Mouse (Mus musculus) myocyte (in vitro differentiated cells): ENCODE measurements around the gene Asic2. TPM values are rescaled to one million over a fixed set of nuclear protein-coding genes. Genes with fewer than 3 reads are reported as not detected.

Experiments used
- H3K27me3 ChIP-seq: one replicate; pipeline ENCODE4 v1.6.1; 2011; ENCODE audit not compliant: control insufficient read depth, insufficient read depth, insufficient read length
- H3K36me3 ChIP-seq: one replicate; pipeline ENCODE4 v1.6.1; 2011; ENCODE audit not compliant: control insufficient read depth, insufficient read depth
- H3K4me2 ChIP-seq: one replicate; pipeline ENCODE4 v1.6.1; 2011; ENCODE audit warnings: low read depth, control low read depth
- H3K4me3 ChIP-seq: one replicate; pipeline ENCODE4 v1.5.1; 2011; ENCODE audit warnings: mild to moderate bottlenecking, control low read depth, moderate library complexity
- H3K79me2 ChIP-seq: one replicate; pipeline ENCODE4 v1.6.1; 2011; ENCODE audit not compliant: control insufficient read depth, insufficient read depth
- H3ac ChIP-seq: one replicate; pipeline ENCODE4 v1.6.1; 2011; ENCODE audit not compliant: control insufficient read depth, insufficient read length
- CEBPB ChIP-seq: IDR thresholded peaks from 2 replicates; pipeline ENCODE4 v1.6.1; 2011; ENCODE audit warnings: mild to moderate bottlenecking, moderate library complexity; ENCODE audit not compliant: poor library complexity, insufficient read depth, severe bottlenecking
- E2F4 ChIP-seq: IDR thresholded peaks from one replicate; pipeline ENCODE4 v1.6.1; 2011; ENCODE audit warnings: mild to moderate bottlenecking, control low read depth, moderate library complexity; ENCODE audit not compliant: insufficient read depth
- MAX ChIP-seq: IDR thresholded peaks from one replicate; pipeline ENCODE4 v1.6.1; 2011; ENCODE audit warnings: low read depth, mild to moderate bottlenecking, control low read depth
- MYOD1 ChIP-seq, 3 experiments: IDR thresholded peaks; one replicate each; pipeline ENCODE4 v1.6.1; 2011; ENCODE audit warnings: control low read depth in 2 of 3, low read depth in 2 of 3, mild to moderate bottlenecking in 2 of 3, moderate library complexity in 1 of 3; ENCODE audit not compliant: insufficient read length in 2 of 3, control insufficient read depth in 1 of 3
- MYOG ChIP-seq, 3 experiments: IDR thresholded peaks; one replicate each; pipeline ENCODE4 v1.6.1; 2011; ENCODE audit warnings: control low read depth in 2 of 3, low read depth in 2 of 3, mild to moderate bottlenecking in 2 of 3; ENCODE audit not compliant: insufficient read length in 2 of 3, control insufficient read depth in 1 of 3, insufficient read depth in 1 of 3
- POLR2A ChIP-seq: IDR thresholded peaks from one replicate; pipeline ENCODE4 v1.6.1; 2011; ENCODE audit warnings: low read depth, mild to moderate bottlenecking, control low read depth, moderate library complexity; ENCODE audit not compliant: insufficient read length
- POLR2AphosphoS2 ChIP-seq: IDR thresholded peaks from one replicate; pipeline ENCODE4 v1.6.1; 2011; ENCODE audit warnings: low read depth, control low read depth; ENCODE audit not compliant: insufficient read length
- REST ChIP-seq: IDR thresholded peaks from one replicate; pipeline ENCODE4 v1.6.1; 2011; ENCODE audit warnings: mild to moderate bottlenecking, control low read depth, moderate library complexity; ENCODE audit not compliant: insufficient read depth, insufficient read length
- SRF ChIP-seq: IDR thresholded peaks from one replicate; pipeline ENCODE4 v1.6.1; 2011; ENCODE audit warnings: low read depth; ENCODE audit not compliant: control insufficient read depth, insufficient read length
- TCF12 ChIP-seq: IDR thresholded peaks from one replicate; pipeline ENCODE4 v1.6.1; 2011; ENCODE audit warnings: mild to moderate bottlenecking, control low read depth; ENCODE audit not compliant: poor library complexity, insufficient read depth, severe bottlenecking
- TCF3 ChIP-seq: IDR thresholded peaks from one replicate; pipeline ENCODE4 v1.6.1; 2011; ENCODE audit warnings: low read depth, control low read depth; ENCODE audit not compliant: insufficient read length
- USF1 ChIP-seq: IDR thresholded peaks from one replicate; pipeline ENCODE4 v1.6.1; 2011; ENCODE audit warnings: low read depth, mild to moderate bottlenecking, control low read depth, moderate library complexity
- polyA plus RNA-seq: library from polyadenylated mRNA; unstranded; fragments of >200 nt; fragmentation: generic; extraction: Trizol; gene quantifications from one replicate; pipeline ENCODE4 v1.2.1, GENCODE M21; 2012; ENCODE audit warnings: missing spikeins

Asic2 gene
- polyA plus RNA-seq, 1 experiment, result not detected

GRCm38 (mm10) chr11:81055446-81056145 lies 912.7 kb downstream of the Asic2 start:
- no peak overlapping the region for H3K4me3 ChIP-seq
- no peak overlapping the region for H3ac ChIP-seq
- no peaks in the 10 kb centered on the region for H3K36me3 ChIP-seq
- H3K27me3 ChIP-seq, result no peaks in the 10 kb centered on the region
- no peak overlapping the region for H3K4me2 ChIP-seq
- TF ChIP-seq TCF12, result no peak
- no peak for TF ChIP-seq TCF3
- no peak for TF ChIP-seq SRF
- no peak for TF ChIP-seq USF1
- TF ChIP-seq REST, result no peak
- TF ChIP-seq MYOD1 (IDR thresholded peaks at IDR 0.05; ENCODE audit: control insufficient read depth in 1 of 3, insufficient read length in 2 of 3, low read depth in 2 of 3), result no peak
- no peak for TF ChIP-seq E2F4
- TF ChIP-seq CEBPB, result no peak
- no peak for TF ChIP-seq MAX
- TF ChIP-seq POLR2AphosphoS2, result no peak
- no peak for TF ChIP-seq MYOG (IDR thresholded peaks at IDR 0.05; ENCODE audit: control insufficient read depth in 1 of 3, insufficient read depth in 1 of 3, insufficient read length in 2 of 3, low read depth in 2 of 3)
- TF ChIP-seq POLR2A, result no peak
- no peaks in the 10 kb centered on the region for H3K79me2 ChIP-seq

- H3K27me3 ChIP-seq, result no peaks in the 10 kb centered on the region
- no peak overlapping the region for H3K4me2 ChIP-seq
- TF ChIP-seq E2F4 (no peak), REST (no peak), MYOD1 (IDR thresholded peaks at IDR 0.05; ENCODE audit: control insufficient read depth in 1 of 3, insufficient read length in 2 of 3, low read depth in 2 of 3) (no peak), POLR2AphosphoS2 (no peak), POLR2A (no peak), CEBPB (no peak), TCF3 (no peak), USF1 (no peak), MYOG (IDR thresholded peaks at IDR 0.05; ENCODE audit: control insufficient read depth in 1 of 3, insufficient read depth in 1 of 3, insufficient read length in 2 of 3, low read depth in 2 of 3) (no peak), TCF12 (no peak)
- H3K79me2 ChIP-seq, result no peaks in the 10 kb centered on the region
- no peak overlapping the region for H3ac ChIP-seq
- no peak overlapping the region for H3K4me3 ChIP-seq
- no peaks in the 10 kb centered on the region for H3K36me3 ChIP-seq
Observed at GRCm38 (mm10) chr11:81053826-81054225, 914.4 kb downstream of the Asic2 start.

GRCm38 (mm10) chr11:81041671-81042070 lies 926.6 kb downstream of the Asic2 start:
- TF ChIP-seq USF1 (no peak), REST (no peak), TCF3 (no peak), MAX (no peak), E2F4 (no peak)
- no peak overlapping the region for H3ac ChIP-seq
- H3K36me3 ChIP-seq, result no peaks in the 10 kb centered on the region
- no peaks in the 10 kb centered on the region for H3K79me2 ChIP-seq
- no peak overlapping the region for H3K4me3 ChIP-seq
- peaks cover 32% of the 10 kb centered on the region for H3K27me3 ChIP-seq
- no peak overlapping the region for H3K4me2 ChIP-seq

GRCm38 (mm10) chr11:81039976-81040375 lies 928.3 kb downstream of the Asic2 start:
- Histone ChIP-seq H3K27me3 (peaks cover 36% of the 10 kb centered on the region), H3K79me2 (no peaks in the 10 kb centered on the region), H3K4me2 (no peak overlapping the region), H3K4me3 (no peak overlapping the region), H3ac (no peak overlapping the region), H3K36me3 (no peaks in the 10 kb centered on the region)
- TF ChIP-seq MAX (no peak), SRF (no peak), MYOG (IDR thresholded peaks at IDR 0.05; ENCODE audit: control insufficient read depth in 1 of 3, insufficient read depth in 1 of 3, insufficient read length in 2 of 3, low read depth in 2 of 3) (no peak), POLR2A (no peak), USF1 (no peak)

GRCm38 (mm10) chr11:81032151-81032550 lies 936.1 kb downstream of the Asic2 start:
- Histone ChIP-seq H3K79me2 (no peaks in the 10 kb centered on the region), H3K4me2 (no peak overlapping the region)

More at GRCm38 (mm10) chr11:81032151-81032550, 936.1 kb downstream of the Asic2 start:
- TF ChIP-seq TCF3, result no peak
- TF ChIP-seq REST, result no peak
- TF ChIP-seq E2F4, result no peak
- no peaks in the 10 kb centered on the region for H3K36me3 ChIP-seq
- no peak overlapping the region for H3ac ChIP-seq
- peaks cover 9% of the 10 kb centered on the region for H3K27me3 ChIP-seq
- no peak overlapping the region for H3K4me3 ChIP-seq
